Mouse (Mus musculus) embryonic facial prominence, embryonic 14.5 days (tissue): ENCODE results near the gene Dpy30. TPM values are rescaled to one million over a fixed set of nuclear protein-coding genes. Genes with fewer than 3 reads are reported as not detected.

Source experiments
- ATAC-seq: fragments of 200-750 bp; cut with Nextera tagmentation; 2 replicates; pipeline ENCODE4 v1.8.0; 2017; ENCODE audit warnings: low read depth, moderate number of reproducible peaks, moderate TSS enrichment
- DNase-seq: peaks from one replicate; pipeline ENCODE4 v3.0.0-alpha.2; 2015; ENCODE audit warnings: low spot score
- H3K27ac ChIP-seq: fragments of 300-500 bp; sonication (generic); replicated peaks from 2 replicates; pipeline ENCODE4 v1.5.1; 2014; ENCODE audit warnings: low read depth, mild to moderate bottlenecking, low read length, moderate library complexity
- H3K27me3 ChIP-seq: fragments of 300-500 bp; sonication (generic); replicated peaks from 2 replicates; pipeline ENCODE4 v1.6.1; 2014; ENCODE audit warnings: low read length; ENCODE audit not compliant: control insufficient read depth, insufficient read depth
- H3K36me3 ChIP-seq: fragments of 300-500 bp; sonication (generic); 2 replicates; pipeline ENCODE4 v1.6.1; 2014; ENCODE audit warnings: low read length, mixed read lengths; ENCODE audit not compliant: control insufficient read depth, insufficient read depth
- H3K4me1 ChIP-seq: fragments of 300-500 bp; sonication (generic); 2 replicates; pipeline ENCODE4 v1.6.1; 2014; ENCODE audit warnings: antibody characterized with exemption, low read length; ENCODE audit not compliant: control insufficient read depth, insufficient read depth
- H3K4me2 ChIP-seq: fragments of 300-500 bp; sonication (generic); 2 replicates; pipeline ENCODE4 v1.6.1; 2014; ENCODE audit warnings: low read depth, mild to moderate bottlenecking, low read length, moderate library complexity, mixed read lengths
- H3K4me3 ChIP-seq: fragments of 300-500 bp; sonication (generic); 2 replicates; pipeline ENCODE4 v1.5.1; 2014; ENCODE audit warnings: low read depth, mild to moderate bottlenecking, low read length
- H3K9ac ChIP-seq: fragments of 300-500 bp; sonication (generic); 2 replicates; pipeline ENCODE4 v1.6.1; 2014; ENCODE audit warnings: low read depth, mild to moderate bottlenecking, low read length, moderate library complexity, mixed read lengths
- H3K9me3 ChIP-seq: fragments of 300-500 bp; sonication (generic); 2 replicates; pipeline ENCODE4 v1.6.1; 2016; ENCODE audit warnings: low read length; ENCODE audit not compliant: control insufficient read depth
- WGBS: fragments of 180-500 bp; shearing (Covaris S2); extraction: QIAGEN DNeasy Blood & Tissue Kit; methylation state at CpG from one replicate; pipeline ENCODE4 v1.1.7; 2014; 5-methylcytosine and 5-hydroxymethylcytosine counted together
- polyA plus RNA-seq: library from polyadenylated mRNA; unstranded; fragments of >200 nt; fragmentation: Nextera tagmentation; extraction: Ambion mirVana; gene quantifications from 2 replicates; pipeline ENCODE4 v1.2.1, GENCODE M21; 2014

The Dpy30 gene
- polyA plus RNA-seq, 1 experiment from 2014 or later: 186 TPM

DNA sequence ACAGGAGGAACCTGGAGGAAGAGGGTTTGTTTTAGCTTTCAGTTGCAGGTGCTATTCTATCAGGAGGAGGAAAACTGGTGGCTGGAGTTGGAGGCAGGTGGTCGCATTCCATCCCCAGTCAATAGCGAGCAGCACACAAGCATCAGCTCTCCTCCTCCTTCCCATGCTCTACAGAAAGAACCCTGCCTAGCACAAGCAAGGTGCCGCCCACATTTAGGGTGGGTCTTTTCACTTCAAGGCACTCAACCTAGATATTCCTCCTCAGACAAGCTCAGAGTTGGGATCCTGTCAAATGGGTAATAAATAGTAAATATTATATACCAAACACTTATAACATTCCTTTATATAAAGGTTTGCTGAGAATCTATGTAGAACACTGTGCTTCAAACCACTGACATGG is 33.5 kb downstream of the Dpy30 start:
- no peaks in the 10 kb centered on the region for H3K36me3 ChIP-seq
- no peak overlapping the region for H3K27ac ChIP-seq
- ATAC-seq: no peak
- no peaks in the 10 kb centered on the region for H3K9me3 ChIP-seq
- peaks cover 23% of the 10 kb centered on the region for H3K4me1 ChIP-seq
- no peak overlapping the region for H3K4me2 ChIP-seq
- H3K27me3 ChIP-seq: no peaks in the 10 kb centered on the region
- 83% methylated on average over 3 of the region's 3 CpGs for WGBS
- H3K4me3 ChIP-seq: no peak overlapping the region
- no peak for DNase-seq
- H3K9ac ChIP-seq: no peak overlapping the region

DNA sequence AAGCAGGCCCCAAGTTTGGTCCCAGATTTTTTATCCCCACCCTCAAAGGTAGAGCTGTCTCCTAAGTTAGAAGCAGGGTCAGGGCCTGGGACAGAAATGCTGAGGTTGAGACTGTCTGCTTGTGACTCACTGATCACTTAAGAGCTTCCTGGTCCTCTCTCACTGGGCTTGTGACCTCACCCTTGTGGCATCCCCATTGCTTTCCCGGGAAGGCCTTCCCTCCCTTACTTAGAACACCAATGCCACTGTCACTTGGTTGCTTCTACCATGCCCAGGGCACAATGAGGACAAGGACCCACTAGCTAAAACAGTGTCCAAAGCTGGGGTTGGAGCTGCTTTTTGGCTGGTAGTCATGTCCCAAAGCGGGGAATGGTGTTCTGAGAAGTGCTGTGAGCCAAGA is 35.1 kb downstream of the Dpy30 start:
- no peak overlapping the region for H3K4me3 ChIP-seq
- no peak for ATAC-seq
- no peak for DNase-seq
- no peaks in the 10 kb centered on the region for H3K9me3 ChIP-seq
- H3K9ac ChIP-seq: no peak overlapping the region
- WGBS: 96% methylated on average over 2 of the region's 2 CpGs
- no peaks in the 10 kb centered on the region for H3K36me3 ChIP-seq
- H3K27me3 ChIP-seq: no peaks in the 10 kb centered on the region
- H3K4me1 ChIP-seq: peaks cover 23% of the 10 kb centered on the region
- no peak overlapping the region for H3K27ac ChIP-seq
- H3K4me2 ChIP-seq: no peak overlapping the region

DNA sequence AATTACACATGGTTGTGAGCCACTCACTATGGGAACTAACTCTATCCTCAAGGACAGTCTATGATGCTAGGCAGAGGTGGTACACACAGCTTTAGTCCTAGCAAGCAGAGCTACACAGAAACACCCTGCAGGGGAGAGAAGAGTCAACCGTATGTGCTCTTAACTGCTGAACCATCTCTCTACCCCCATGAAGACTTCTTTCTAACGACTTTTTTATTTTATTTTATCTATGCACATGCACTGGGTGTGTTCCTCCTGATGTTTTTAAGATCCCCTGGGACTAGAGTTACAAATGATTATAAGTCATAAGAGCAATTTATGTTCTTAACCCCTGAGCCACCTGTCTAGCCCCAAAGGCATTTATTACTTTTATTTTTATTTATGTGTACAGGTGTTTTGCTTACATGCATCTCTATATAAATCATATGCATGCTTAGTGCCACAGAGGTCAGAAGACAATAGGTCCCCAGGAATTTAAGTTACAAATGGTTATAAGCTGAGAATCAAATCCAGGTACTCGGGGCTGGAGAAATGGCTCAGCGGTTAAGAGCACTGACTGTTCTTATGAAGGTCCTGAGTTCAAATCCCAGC is 37.5 kb downstream of the Dpy30 start:
- Histone ChIP-seq H3K9me3 (no peaks in the 10 kb centered on the region), H3K4me1 (peaks cover 4% of the 10 kb centered on the region; the same call in 1 of the 2 replicates), H3K27me3 (no peaks in the 10 kb centered on the region), H3K27ac (no peak overlapping the region), H3K4me3 (no peak overlapping the region), H3K9ac (no peak overlapping the region), H3K4me2 (no peak overlapping the region), H3K36me3 (no peaks in the 10 kb centered on the region)
- ATAC-seq (0 out of 2 replicates have a peak, but pooled peaks have one; percentile 38), DNase-seq (no peak)
- WGBS: 82% methylated on average over 4 of the region's 4 CpGs

DNA sequence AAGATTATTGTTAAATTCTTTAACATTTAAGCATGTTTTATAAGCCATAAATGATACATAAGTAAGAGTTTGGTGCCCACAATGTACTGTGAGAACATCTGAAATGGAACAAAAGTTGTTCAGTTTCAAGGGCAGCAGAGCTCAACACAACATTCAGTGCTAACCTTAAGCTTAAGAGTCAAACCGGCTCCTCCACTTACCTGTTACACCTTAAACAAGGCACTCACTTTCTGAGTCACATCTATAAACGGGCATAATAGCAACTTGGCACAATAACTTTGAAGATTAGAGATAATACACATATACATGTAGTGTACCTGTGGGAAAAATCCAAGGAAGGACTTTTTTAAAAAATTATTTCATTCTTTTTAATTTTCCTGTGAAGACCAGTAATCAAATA is 38.0 kb downstream of the Dpy30 start:
- Histone ChIP-seq H3K36me3 (0 out of 2 replicates have a peak, but pooled peaks cover 3% of the 10 kb centered on the region), H3K9me3 (no peaks in the 10 kb centered on the region), H3K9ac (no peak overlapping the region), H3K4me2 (no peak overlapping the region), H3K27me3 (no peaks in the 10 kb centered on the region), H3K4me3 (no peak overlapping the region), H3K4me1 (peaks cover under 1% of the 10 kb centered on the region; the same call in 1 of the 2 replicates), H3K27ac (no peak overlapping the region)
- WGBS: 70% methylated on average over 2 of the region's 2 CpGs
- ATAC-seq: 0 out of 2 replicates have a peak, but pooled peaks have one; percentile 27
- DNase-seq: peak; percentile 39

DNA sequence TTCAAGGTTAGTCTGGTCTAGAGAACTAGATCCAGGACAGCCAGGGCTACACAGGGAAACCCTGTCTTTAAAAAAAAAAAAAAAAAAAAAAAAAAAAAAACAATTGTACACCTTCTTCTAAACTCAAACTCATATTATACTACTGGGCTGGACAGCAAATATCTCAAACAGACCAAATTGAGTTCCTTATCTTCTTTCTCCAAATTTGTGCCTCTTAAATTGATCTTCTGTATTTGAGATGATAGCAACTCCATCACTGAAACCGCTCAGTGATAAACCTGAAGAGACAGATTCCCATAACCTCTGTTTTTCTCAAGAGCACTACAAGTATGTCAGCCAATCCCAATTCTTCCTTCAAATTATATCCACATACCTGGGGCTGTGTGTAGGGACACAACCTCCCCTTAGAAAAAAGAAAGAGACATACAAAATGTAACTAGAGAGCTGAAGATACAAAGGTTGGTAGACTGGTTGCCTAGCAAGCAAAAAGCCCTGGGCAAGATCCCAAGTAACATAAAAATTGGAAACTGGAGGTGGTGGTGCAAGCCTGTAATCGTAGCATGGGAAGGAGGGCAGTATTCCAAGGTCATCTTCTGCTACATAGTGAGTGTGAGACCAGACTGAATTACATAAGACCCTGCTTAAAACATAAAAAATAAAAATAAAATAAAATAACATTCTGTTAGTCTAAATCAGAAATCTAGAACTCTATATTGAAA is 39.2 kb downstream of the Dpy30 start:
- ATAC-seq: no peak
- no peak overlapping the region for H3K4me2 ChIP-seq
- no peaks in the 10 kb centered on the region for H3K27me3 ChIP-seq
- H3K9me3 ChIP-seq: no peaks in the 10 kb centered on the region
- 0 out of 2 replicates have a peak, but pooled peaks cover 3% of the 10 kb centered on the region for H3K36me3 ChIP-seq
- WGBS: 78% methylated on average over 2 of the region's 2 CpGs
- H3K27ac ChIP-seq: no peak overlapping the region
- DNase-seq: no peak
- H3K9ac ChIP-seq: no peak overlapping the region
- H3K4me3 ChIP-seq: no peak overlapping the region
- H3K4me1 ChIP-seq: no peaks in the 10 kb centered on the region

DNA sequence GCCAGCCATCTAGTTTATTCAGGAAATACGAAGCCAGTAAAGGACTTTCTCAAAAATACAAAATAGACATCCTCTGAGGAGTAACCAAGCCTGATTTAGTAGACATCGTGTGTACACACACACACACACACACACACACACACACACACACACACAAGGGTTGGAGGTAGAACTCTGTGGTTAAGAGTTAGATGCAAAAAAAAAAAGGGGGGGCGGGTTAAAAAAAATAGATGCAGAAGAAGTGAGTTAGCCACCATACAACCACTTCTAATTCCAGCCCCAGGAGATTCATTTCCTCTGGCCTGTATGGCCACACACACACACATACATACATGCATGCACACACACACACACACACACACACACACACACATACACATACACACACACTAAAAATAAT is 41.7 kb downstream of the Dpy30 start:
- H3K9ac ChIP-seq: no peak overlapping the region
- ATAC-seq (no peak), DNase-seq (no peak)
- H3K27me3 ChIP-seq: no peaks in the 10 kb centered on the region
- H3K4me1 ChIP-seq: no peaks in the 10 kb centered on the region
- H3K4me3 ChIP-seq: no peak overlapping the region
- 0 out of 2 replicates have a peak, but pooled peaks cover 3% of the 10 kb centered on the region for H3K36me3 ChIP-seq
- WGBS: 92% methylated on average over 3 of the region's 3 CpGs
- no peak overlapping the region for H3K4me2 ChIP-seq
- H3K9me3 ChIP-seq: no peaks in the 10 kb centered on the region
- no peak overlapping the region for H3K27ac ChIP-seq

DNA sequence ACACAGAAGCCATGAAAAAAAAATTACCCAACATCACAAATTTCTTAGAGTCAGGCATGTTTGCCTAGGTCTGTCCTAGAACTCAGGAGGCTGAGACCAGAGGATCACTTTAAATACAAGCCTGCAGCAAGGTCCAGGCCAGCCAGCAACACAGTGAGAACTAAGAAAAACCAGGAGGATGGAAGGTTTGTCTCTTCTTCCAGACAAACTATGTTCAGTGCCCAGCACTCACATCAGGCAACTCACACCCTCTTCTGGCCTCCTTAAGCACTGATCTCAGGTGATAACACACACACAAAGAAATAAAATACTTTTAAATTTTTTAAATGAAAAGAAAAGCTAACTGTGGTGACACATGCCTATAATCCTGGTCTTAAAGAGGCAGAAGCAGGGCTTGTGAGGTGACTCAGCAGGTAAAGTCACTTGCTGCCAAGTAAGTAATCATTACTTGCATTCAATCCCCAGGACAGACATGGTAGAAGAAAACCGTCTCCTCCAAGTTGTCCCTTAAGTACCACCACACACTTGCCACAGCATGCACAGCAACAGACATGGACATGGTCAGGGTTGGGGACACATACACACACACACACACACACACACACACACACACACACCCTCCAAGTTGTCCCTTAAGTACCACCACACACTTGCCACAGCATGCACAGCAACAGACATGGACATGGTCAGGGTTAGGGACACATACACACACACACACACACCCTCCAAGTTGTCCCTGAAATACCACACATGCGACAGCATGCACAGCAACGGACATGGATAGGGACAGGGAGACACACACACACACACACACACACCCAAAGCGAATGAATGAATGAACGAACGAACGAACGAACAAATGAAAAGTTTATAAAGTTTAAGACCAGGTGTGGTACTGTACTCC is 44.5 kb downstream of the Dpy30 start:
- 92% methylated on average over 8 of the region's 8 CpGs for WGBS
- ATAC-seq (no peak), DNase-seq (no peak)
- no peak overlapping the region for H3K4me3 ChIP-seq
- no peak overlapping the region for H3K27ac ChIP-seq
- H3K27me3 ChIP-seq: no peaks in the 10 kb centered on the region
- H3K36me3 ChIP-seq: 0 out of 2 replicates have a peak, but pooled peaks cover 8% of the 10 kb centered on the region
- no peak overlapping the region for H3K9ac ChIP-seq
- no peaks in the 10 kb centered on the region for H3K9me3 ChIP-seq
- H3K4me1 ChIP-seq: no peaks in the 10 kb centered on the region
- no peak overlapping the region for H3K4me2 ChIP-seq

DNA sequence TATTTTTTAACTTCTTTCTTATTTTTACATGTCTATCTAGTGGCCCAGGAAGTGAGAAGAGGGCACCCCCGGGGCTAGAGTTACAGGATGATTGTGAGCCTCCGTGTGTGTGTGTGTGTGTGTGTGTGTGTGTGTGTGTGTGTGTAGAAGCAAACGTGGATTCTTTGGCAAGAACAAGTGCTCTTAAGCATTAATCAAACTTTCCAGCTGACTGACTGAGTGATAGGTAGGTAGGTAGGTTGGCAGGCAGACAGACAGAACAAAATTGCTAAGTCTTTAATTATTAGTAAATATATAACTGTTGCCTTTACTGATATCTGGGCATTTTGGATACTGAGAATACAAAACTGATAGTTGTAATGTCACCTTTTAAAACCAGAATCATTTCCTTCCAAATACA is 49.3 kb downstream of the Dpy30 start:
- H3K36me3 ChIP-seq: 0 out of 2 replicates have a peak, but pooled peaks cover 5% of the 10 kb centered on the region
- ATAC-seq (no peak), DNase-seq (no peak)
- no peaks in the 10 kb centered on the region for H3K4me1 ChIP-seq
- H3K4me2 ChIP-seq: no peak overlapping the region
- no peak overlapping the region for H3K4me3 ChIP-seq
- no peaks in the 10 kb centered on the region for H3K27me3 ChIP-seq
- no peak overlapping the region for H3K27ac ChIP-seq
- no peak overlapping the region for H3K9ac ChIP-seq
- 83% methylated on average over 3 of the region's 3 CpGs for WGBS
- no peaks in the 10 kb centered on the region for H3K9me3 ChIP-seq
